Mouse (Mus musculus) left cerebral cortex, postnatal 4 days (tissue): ENCODE measurements around the gene Loxl4. TPM values are rescaled to one million over a fixed set of nuclear protein-coding genes. Genes with fewer than 3 reads are reported as not detected.

ENCODE experiments used
- DNase-seq: peaks from one replicate; pipeline ENCODE4 v3.0.0-alpha.2; 2022
- intact Hi-C: fragments of 180-260 bp; cut with DNase I; formaldehyde crosslinking; loops from one replicate; pipeline ENCODE4 v1.15.1; 2025
- total RNA-seq, 2 experiments: library from RNA; stranded (reverse); gene quantifications; 2 replicates each; pipeline ENCODE4 v1.2.3; 2021

Gene Loxl4
- total RNA-seq, 2 experiments from 2014 or later: 0.12 to 0.60 TPM

DNA sequence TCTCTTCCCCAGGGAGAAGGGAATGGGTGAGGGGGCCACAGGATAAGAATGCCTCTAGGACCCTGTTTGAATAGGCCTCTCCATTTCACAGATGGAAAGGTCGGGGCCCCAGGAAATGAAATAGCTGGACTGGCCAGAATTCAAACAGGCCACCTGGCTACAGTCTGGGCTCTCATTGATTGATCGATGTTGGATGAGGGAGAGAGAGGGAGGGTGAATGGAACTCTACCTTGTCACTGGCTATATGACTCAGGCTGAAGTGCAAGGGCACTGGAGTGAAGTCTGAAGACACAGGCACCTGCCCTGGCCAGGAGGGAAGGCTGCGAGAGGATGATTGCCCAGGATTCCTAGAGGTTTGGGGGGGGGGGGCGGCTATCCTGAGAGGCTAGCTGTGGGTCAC is 867 bp downstream of the Loxl4 start:
- intact Hi-C loops: no loop called here
- no peak for DNase-seq

DNA sequence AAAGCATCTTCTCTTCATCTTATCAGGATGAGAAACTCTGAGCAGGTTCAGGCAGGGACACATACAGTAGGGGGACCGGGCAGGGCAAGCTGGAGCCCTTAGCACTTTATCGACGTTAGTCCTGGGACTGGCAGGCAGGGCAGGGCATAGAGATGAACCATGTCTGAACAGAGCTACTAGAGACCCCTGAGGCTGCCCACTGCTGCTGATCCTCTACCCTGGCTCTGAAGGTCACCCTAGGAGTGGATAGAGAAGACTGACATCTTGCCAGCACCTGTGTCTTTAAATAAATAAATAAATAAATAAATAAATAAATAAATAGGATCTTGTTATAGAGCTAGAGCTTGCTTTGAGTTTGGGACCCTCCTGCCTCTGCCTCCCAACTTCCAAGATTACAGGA is 2.9 kb downstream of the Loxl4 start:
- DNase-seq: no peak
- intact Hi-C loops: no loop called here

DNA sequence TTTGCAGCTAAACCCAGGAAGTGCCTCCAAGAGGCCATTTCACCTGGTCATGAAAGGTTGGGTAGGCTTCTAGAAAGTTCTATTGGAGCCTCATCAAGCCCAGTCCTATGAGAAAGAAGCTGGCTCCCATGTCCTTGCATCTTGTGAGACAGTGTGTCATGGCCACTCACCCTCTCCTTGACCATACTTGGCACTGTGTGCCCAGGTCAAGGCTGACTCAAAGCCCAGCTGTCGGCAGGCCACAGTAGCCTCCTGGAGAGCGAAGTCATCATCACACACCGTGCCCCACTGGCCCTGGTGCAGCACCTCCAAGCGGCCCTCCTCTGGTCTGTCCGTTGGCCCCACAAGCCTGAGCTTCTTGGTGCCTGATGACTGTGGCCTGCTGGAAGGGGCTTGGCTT is 4.5 kb downstream of the Loxl4 start:
- DNase-seq: no peak
- intact Hi-C loops: no loop called here

DNA sequence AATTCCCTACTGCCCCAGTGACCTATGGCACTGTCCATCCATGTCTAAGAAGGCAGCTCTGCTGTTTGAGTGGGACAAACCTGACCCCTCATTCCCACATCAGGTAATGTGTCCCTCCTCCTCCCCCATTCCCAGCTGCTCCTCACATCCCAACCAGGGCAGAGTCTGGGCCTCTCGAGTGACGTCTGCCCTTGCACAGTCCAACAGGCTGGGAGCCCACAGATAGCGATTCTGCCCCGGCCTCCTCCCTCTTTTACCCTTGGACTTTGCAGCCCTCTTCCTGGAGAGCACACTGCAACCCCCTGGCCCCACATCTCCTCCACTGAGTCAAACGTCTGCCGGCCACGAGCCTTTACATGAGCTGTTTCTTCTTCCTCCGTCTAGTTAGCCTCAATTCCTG is 10.0 kb downstream of the Loxl4 start:
- DNase-seq: no peak
- intact Hi-C loops: no loop called here

DNA sequence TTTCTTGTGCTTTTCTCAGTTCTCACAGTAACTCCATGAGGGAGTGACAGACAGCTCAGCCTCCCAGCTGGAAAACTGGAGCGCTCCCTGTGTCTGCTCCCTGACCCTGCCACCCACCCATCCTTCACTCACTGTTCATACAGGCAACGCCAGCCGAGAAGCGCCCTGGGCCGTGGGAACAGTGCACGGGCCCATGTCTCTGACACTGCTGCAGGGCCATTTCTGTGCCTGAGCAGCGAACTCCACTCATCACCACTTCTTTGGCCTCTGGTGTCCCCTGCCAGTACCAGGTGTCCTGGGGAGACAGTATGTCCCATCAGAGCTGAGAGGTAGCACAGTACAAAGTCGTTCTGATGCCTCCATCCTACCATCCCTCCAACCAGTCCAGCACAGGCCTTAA is 10.6 kb downstream of the Loxl4 start:
- DNase-seq: no peak
- intact Hi-C loops: no loop called here

DNA sequence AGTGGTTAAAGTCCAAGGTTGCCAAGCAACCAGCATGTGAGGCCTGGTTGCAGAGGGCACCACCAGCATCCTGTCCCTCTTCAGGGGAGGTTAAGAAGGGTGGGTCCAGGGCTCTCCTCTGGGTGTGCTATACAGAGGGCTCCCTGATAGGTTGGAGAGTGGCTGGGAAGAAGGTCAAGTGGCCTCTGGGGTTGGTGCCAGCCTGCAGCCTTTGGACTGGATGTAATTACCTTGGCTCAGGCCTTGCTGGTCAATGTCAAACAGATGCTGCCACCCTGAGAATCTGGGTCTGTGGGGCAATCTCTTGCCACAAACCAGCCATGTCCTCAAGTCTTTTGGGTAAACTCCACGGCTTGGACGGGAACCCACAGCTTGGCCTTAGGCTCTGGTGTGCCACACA is 11.2 kb downstream of the Loxl4 start:
- intact Hi-C loops: no loop called here
- peak; percentile 45 for DNase-seq

DNA sequence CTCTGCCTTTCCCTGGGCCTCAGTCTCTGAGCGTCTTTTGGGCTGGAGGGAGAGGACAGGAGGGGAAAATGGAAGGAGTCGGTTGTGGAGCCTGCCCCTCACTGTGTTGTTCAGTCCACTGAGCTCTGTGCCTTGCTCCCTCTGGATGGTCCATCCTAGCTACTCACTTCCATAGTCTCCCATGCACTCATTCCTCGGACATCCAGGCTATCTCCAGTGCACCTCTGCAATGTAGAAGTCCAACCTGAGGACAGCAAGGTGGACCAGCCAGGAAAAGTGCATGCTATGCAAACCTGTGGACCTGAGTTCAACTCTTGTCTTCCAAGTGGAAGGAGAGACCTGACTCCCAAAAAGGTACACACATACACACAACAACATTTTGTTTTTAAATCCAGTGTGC is 12.0 kb downstream of the Loxl4 start:
- intact Hi-C loops: no loop called here
- no peak for DNase-seq

DNA sequence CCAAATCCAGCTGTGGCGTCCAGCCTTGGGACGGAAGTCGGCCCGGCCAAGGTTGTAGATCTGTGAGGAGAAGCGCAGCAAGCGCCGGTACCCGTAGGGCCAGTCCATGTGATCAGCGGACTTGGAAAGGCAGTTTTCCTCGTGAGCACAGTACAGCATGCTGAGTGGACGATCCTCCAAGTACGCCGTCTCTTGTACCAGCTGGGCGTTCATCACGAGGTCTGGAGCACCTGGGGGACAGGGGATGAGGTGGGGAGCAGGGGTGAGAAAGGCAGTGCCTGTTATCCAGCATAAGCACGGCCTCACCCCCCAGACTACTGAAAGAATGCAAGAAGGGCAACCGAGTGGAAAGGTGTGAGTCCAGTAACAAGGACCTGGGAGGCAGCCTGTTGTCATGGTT is 12.7 kb downstream of the Loxl4 start:
- intact Hi-C loops: loop anchor here (10.0 kb wide), 1 partner anchor 795 kb away; no protein-coding TSS in a partner anchor
- DNase-seq: no peak

DNA sequence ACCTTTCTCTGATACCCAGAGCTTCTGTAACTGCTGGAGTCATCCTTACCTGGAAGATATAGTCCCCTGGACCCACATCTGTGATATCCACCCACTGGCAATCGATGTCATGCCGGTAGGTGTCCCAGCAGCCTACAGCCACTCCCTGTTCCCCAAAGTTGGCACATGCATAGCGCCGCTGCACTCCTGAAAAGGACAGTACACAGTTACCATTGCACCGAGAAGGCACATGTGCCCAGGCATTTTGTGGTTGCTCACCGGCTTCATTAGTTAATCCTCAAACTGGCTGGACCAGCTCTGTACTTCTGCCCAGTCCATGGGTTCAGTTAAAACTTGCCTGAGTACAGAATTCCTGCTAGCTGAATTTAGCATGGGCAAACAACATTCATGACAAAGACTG is 14.7 kb downstream of the Loxl4 start:
- DNase-seq: no peak
- intact Hi-C loops: loop anchor here (10.0 kb wide), 1 partner anchor 797 kb away; no protein-coding TSS in a partner anchor

DNA sequence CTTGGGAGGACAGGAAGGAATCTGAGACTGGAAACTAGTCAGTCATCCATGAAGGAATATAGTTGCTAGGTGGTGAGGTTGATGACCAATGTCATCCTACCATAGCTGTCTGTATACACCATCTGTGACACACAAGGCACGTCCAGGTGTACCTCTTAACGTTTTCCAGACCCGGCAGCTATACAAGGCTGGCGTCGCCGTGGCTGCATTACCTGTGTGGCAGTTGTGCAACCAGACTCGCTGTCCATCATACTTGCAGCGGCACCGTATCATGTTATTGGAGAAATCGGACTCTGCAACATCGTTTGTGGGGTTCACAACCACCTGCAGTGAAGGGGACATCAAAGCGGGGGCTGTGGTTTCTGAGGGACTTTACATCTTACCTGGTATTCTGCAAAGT is 15.3 kb downstream of the Loxl4 start:
- intact Hi-C loops: loop anchor here (10.0 kb wide), 1 partner anchor 798 kb away; no protein-coding TSS in a partner anchor

DNA sequence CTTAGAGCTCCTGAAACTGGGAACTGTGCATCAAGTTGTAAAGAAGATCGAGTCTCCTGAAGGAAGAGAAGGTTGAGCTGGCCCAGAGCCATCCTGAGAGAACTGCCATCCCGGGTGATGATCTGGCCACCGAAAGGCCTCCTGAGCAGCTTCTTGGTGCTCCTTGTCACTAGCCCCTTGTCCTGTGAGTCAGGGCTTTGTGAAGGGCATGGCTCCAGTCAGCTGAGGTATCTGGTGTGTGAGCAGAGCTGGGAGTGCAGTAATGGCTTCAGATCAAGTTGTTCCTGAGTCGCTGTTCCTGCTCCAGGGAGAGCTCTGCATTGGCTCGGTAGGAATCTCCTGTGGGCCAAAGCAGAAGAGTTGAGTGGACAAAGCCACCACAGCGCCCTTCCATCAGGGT is 17.5 kb downstream of the Loxl4 start:
- intact Hi-C loops: loop anchor here (10.0 kb wide), 1 partner anchor 800 kb away; no protein-coding TSS in a partner anchor
- no peak for DNase-seq

More for the DNA sequence above, 15.3 kb downstream of the Loxl4 start:
- DNase-seq: no peak

DNA sequence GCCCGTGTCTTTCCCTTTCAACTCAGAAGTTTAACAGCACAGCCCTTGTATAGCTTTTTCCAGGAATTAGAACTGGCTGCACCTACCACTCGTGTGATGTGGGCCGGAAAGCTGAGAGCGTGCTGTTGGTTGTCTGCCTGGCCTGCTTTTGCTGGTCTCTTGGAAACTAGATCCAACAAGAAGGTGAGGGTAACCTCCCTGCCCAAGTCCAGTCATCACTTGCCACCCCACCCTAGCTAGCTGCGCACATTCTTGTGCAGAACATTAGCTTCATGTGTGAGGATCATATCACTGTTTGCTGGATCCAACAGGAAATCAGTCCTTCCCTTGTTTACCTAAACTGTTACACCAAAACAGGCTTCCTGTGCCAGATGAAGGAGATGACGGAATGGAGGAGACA is 19.2 kb downstream of the Loxl4 start:
- DNase-seq: no peak
- intact Hi-C loops: loop anchor here (5.0 to 10.0 kb wide), 2 partner anchors 149 to 801 kb away; no protein-coding TSS in a partner anchor

DNA sequence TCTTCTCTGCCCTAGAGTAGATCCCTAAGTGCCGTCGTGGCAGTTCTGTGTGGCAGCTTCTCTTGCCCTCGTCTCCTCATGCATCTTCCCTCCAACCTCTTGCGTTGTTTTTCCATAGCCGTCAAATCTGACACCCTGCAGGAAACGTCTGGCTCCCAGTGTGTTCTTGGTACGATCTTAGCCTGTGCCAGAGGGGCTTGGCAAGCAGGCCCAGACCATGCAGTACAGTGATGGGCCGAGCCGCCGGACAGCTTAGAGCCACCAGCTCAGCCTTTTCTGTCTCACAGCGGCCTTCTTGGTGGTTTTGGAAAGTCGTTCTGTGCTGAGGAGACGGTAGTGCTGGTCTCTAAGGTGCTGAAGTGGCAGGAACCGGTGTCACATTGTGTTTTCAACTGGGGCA is 21.1 kb downstream of the Loxl4 start:
- intact Hi-C loops: loop anchor here (5.0 to 10.0 kb wide), 2 partner anchors 151 to 803 kb away; no protein-coding TSS in a partner anchor
- peak; percentile 30 for DNase-seq

DNA sequence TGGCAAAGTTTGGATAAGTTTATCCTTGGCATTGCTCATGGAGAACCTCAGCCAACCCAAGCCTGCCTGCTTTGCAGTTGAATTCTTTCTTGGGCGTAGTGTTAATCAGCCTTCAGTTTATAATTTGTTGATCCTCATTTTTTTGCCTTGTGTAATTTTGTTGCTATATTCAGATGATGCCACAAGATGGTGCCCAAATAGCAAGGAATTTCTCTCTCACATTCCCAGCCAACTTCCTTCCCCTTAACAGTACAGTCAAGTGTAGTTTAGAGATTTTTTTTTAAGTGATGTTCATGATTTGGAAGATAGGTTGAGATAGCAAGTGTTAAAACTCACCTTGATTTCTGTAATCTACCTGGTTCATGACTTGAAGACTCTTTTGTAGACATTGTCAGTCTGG is 23.4 kb downstream of the Loxl4 start:
- intact Hi-C loops: no loop called here
- DNase-seq: no peak

DNA sequence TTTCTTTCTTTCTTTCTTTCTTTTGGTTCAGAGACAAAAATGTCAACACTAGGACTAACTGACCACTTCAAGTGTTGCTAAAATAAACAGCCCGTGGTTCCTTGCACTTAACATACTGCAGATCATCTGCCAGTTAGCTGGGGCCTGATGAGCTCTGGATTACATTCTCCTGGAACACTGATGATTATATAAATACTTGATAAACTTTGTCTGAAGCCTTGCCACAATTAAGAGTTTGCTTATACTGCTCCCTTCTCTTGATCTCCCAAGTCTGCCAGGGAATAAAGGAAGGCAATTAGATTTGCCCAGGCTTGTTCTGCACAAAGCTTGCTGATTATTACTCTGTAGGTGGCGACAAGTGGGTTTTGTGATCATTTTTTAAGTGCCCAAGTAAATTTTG is 24.9 kb downstream of the Loxl4 start:
- DNase-seq: no peak
- intact Hi-C loops: no loop called here

DNA sequence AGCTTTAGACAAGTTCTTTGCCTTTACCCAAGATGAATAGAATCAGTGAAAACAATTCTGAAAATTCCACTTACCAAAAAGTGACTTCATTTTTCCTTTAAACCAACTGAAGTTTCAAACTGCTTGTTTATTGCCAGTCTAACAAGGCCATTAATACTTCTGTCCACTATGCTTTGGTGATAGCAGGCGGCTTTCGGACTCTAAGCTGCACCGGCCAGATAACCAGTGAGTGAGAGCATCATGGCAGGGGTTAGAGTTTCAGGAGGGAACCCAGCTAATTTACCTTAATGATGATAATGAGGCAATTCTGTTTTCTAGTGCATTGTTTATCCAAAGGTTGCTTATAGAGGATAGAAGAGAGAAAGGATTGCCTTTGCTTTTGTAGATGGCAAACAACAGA is 28.4 kb downstream of the Loxl4 start:
- no peak for DNase-seq
- intact Hi-C loops: no loop called here

DNA sequence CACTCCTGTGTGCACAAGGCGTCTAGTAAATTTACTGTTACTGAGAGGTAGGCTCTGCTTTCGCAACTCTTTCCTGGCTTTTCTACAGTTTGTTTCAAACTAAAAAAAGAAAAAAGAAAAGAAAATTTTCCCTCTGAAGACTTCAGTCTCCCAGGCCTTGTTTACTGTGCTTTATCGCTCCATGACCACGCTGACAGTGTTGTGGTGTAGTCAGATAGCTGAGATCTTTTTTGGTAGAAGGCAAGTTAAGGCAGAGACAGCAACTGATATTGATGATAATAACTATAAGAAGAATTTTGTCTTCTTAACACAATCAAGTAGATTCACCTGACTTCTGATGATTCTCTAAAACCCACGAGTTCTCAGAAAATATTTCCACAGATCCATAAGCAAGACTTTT is 28.9 kb downstream of the Loxl4 start:
- intact Hi-C loops: no loop called here
- no peak for DNase-seq

DNA sequence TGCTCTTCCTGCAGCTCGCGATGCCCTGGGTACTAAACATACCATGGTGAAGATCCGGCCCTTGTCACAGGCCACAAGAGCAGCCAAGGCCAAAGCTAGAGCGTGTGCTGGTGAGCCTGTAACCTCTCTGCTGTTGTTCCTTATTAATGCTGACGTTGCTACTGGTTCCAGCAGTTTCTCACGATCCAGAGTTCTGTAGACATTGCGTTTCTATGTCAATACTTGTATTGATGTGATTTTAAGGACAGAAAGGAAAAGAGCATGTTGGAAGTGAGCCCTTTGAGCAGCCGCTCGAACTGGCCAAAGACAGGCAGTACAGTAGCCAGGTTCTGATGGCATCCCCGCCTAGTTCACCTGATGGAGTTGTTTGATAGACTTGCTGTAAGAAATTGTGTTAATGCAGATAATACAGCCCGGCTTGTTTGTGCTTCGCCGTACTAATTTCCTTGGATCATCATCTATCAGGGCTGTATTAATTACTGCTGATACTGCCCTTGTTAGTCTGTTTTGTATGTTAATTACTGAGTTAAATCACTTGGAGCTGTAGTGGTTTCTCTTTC is 29.7 kb downstream of the Loxl4 start:
- DNase-seq: no peak
- intact Hi-C loops: no loop called here

DNA sequence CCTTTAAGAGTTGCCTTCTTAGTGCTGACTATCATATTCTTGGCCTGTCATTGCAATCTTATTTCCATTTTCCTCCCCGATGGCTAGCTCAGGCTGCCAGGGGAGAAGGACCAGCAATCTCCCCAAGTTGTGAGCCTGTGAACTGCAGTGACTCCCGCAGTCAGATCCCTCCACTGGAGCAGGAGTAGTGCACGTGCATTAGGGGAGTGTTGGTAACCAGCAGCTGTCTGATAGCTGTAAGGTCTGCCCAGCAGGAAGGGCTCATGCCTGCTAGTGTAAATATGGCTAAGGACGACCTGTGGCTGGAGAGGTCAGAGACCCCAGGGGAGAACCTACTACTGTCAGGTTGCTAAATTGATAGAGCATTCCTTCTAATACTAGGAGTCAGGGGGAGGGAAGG is 31.9 kb downstream of the Loxl4 start:
- DNase-seq: no peak
- intact Hi-C loops: no loop called here

DNA sequence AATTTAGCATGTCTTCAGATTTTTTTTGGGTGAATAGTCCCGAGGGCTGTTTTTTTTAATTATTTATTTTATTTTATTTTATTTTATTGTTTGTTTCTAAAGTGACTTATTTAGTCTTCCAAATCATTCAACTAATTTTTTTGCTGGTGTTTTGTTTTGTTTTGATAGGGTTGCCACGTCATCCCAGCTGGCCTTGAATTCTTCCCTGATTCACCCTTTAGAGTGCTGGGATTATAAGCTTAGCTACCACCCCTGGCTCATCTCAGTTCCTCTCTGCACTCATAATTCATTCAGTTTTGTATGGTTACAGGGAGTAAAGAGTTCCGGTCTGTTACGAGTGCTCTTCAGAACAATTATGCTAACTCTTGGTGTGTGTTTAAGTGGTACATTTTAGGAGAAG is 34.0 kb downstream of the Loxl4 start:
- no peak for DNase-seq
- intact Hi-C loops: no loop called here

DNA sequence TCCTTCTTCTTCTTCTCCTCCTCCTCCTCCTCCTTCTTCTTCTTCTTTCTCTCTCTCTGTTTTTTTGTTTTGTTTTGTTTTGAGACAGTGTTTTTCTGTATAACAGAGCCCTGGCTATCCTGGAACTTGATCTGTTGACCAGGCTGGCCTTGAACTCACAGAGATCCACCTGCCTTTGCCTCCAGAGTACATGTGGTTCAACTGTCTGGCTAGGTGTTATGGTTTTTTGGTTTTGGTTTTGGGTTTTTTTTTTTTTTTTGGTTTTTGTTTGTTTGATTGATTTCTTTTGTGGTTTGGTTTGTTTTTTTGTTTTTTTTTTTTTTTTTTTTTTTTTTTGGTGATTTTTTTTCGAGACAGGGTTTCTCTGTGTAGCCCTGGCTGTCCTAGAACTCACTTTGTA is 35.8 kb downstream of the Loxl4 start:
- no peak for DNase-seq
- intact Hi-C loops: no loop called here

DNA sequence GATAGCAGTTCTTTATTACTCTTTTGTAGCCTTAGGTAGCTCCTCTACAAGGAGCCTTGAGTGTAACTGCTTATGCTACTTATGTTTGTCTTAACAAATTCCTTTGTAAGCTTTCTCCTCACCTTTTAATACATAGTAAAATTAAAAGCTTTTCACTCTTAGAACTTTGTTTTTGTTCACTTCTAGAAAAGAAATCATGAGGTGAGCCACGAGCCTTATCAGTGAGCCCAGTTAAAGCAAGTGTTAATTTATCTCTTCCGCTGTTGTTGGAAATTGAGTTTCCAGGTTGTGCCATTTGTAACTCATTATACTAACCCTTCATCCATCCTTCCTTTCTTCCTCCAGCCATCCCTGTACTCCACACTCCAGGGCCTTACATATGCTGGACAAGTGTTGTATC is 37.3 kb downstream of the Loxl4 start:
- intact Hi-C loops: no loop called here
- no peak for DNase-seq

DNA sequence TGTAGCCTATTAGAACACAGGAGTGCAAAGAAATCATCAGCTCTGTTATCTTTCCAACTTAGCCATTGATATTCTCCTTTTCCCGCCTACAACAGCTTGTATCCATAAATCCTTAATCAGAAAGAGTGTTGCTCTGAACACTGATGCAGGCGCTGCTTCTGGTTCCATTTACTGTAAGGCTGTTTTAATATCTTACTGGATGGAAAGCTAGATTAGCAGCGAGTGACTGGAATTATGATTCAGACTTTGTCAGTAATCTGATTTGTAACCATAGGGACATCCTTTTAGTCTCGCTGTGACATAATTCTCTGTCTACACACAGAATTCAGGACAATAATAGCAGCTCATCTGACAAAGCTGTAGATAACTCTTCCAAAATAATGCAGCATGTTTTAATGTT is 41.3 kb downstream of the Loxl4 start:
- DNase-seq: no peak
- intact Hi-C loops: no loop called here
